In the genomic region with DNA sequence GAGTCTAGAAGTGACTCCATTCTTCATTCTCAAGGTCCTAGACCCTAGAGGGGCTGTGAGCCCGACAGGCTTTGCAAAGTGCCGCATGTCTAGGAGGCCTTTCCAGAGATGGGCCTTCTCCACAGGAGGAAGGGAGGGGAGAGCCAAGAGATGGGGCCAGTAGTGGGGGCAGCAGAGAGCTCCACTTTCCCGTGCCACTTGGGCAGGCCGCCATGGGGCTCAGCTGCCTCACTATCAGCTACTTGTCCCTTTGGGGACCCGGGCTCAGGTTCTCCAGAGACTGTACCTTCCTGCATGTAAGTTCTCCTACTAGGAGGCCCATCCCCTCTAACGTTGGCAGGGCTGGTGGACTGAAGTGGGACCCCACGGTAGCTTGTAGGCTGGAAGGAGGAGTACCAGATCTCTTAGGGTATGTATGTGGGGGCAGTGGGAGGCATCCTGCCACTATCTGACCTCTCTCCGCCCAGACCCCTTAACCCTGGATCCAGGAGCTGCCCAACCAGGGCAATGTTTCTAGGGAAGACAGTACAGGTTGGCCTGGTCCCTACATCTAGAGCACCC, we compare ENCODE assay signal across 9 mouse cellular contexts. TPM values are rescaled to one million over a fixed set of nuclear protein-coding genes. Genes with fewer than 3 reads are reported as not detected.
DNase-seq lines count a peak whose midpoint lies in the region; ATAC-seq lines count a peak whose summit lies in the region.
"Had no signal": no experiment of that assay in that cellular context is flagged by ENCODE, and none has a peak within 500 bp of the region (broad histone marks: within the 10 kb centered on the region; RNA-seq: fewer than 3 reads in every experiment).

No protein-coding gene starts in this region.

- no peak for ATAC-seq in forebrain, embryonic 11.5 days (replicated peaks; ENCODE audit: low FRiP score)
- no peak for ATAC-seq in megakaryocyte, adult 5-6 weeks (ENCODE audit: poor library complexity, severe bottlenecking)
- ATAC-seq in neural tube, embryonic 15.5 days (ENCODE audit: low FRiP score) = no peak

- intact Hi-C loops in gastrocnemius, postnatal 14 days (cut with DNase I; ENCODE audit: low total_unique reads) = no loop called here

- WGBS in forebrain, embryonic 10.5 days = 81% methylated on average over 8 of the region's 8 CpGs
- WGBS in forebrain, embryonic 11.5 days = 78% methylated on average over 8 of the region's 8 CpGs
- WGBS in limb, embryonic 10.5 days = 77% methylated on average over 8 of the region's 8 CpGs
- WGBS in neural tube, embryonic 15.5 days = 72% methylated on average over 8 of the region's 8 CpGs

- no peak overlapping the region for H3K4me2 ChIP-seq in forebrain, embryonic 11.5 days (ENCODE audit: low read depth, low read length, severe bottlenecking)
- peak overlapping the region; percentile 90 for H3K4me2 ChIP-seq in neural tube, embryonic 15.5 days

- H3K9ac ChIP-seq in forebrain, embryonic 11.5 days (ENCODE audit: low read length) = no peak overlapping the region
- no peak overlapping the region for H3K9ac ChIP-seq in neural tube, embryonic 15.5 days (replicated peaks)

- DNase-seq in forebrain, embryonic 10.5 days (ENCODE audit: extremely low spot score, low spot score) = no peak
- DNase-seq in forebrain, embryonic 11.5 days (ENCODE audit: low spot score) = no peak
- DNase-seq in limb, embryonic 10.5 days (ENCODE audit: low spot score) = no peak
- DNase-seq in frontal cortex, postnatal 10 days (ENCODE audit: low spot score in 2 of 2) = no peak
- DNase-seq in gastrocnemius, postnatal 14 days = no peak
- DNase-seq: retina, postnatal 1 day had no signal

- 0 out of 2 replicates have a peak overlapping the region, but pooled peaks have one; percentile 6 for H3K4me3 ChIP-seq in forebrain, embryonic 10.5 days
- no peak overlapping the region for H3K4me3 ChIP-seq in forebrain, embryonic 11.5 days (ENCODE audit: low read depth, low read length)
- peak overlapping the region; percentile 99 for H3K4me3 ChIP-seq in megakaryocyte, embryonic 14.5 days (replicated peaks)
- H3K4me3 ChIP-seq in limb, embryonic 10.5 days = 0 out of 2 replicates have a peak overlapping the region, but pooled peaks have one; percentile 3
- H3K4me3 ChIP-seq in neural tube, embryonic 15.5 days (replicated peaks) = no peak overlapping the region

- peaks cover 28% of the 10 kb centered on the region for H3K36me3 ChIP-seq in forebrain, embryonic 10.5 days (replicated peaks)
- no peaks in the 10 kb centered on the region; the same call in 1 of the 2 replicates for H3K36me3 ChIP-seq in forebrain, embryonic 11.5 days (ENCODE audit: control insufficient read depth, insufficient read depth, low read length)
- peaks cover 38% of the 10 kb centered on the region for H3K36me3 ChIP-seq in megakaryocyte, embryonic 14.5 days (replicated peaks; ENCODE audit: low read length)
- peaks cover 25% of the 10 kb centered on the region for H3K36me3 ChIP-seq in limb, embryonic 10.5 days
- H3K36me3 ChIP-seq in neural tube, embryonic 15.5 days = peaks cover 26% of the 10 kb centered on the region

- H3K27ac ChIP-seq in forebrain, embryonic 10.5 days = no peak overlapping the region
- H3K27ac ChIP-seq in forebrain, embryonic 11.5 days (ENCODE audit: low read depth, low read length) = no peak overlapping the region
- H3K27ac ChIP-seq in limb, embryonic 10.5 days = no peak overlapping the region
- no peak overlapping the region for H3K27ac ChIP-seq in neural tube, embryonic 15.5 days (replicated peaks)

- no peaks in the 10 kb centered on the region for H3K9me3 ChIP-seq in forebrain, embryonic 10.5 days
- no peaks in the 10 kb centered on the region for H3K9me3 ChIP-seq in forebrain, embryonic 11.5 days (ENCODE audit: control insufficient read depth, low read length)
- no peaks in the 10 kb centered on the region for H3K9me3 ChIP-seq in megakaryocyte, embryonic 14.5 days
- H3K9me3 ChIP-seq in limb, embryonic 10.5 days (replicated peaks) = no peaks in the 10 kb centered on the region
- H3K9me3 ChIP-seq in neural tube, embryonic 15.5 days (replicated peaks) = no peaks in the 10 kb centered on the region

- peaks cover 29% of the 10 kb centered on the region for H3K27me3 ChIP-seq in forebrain, embryonic 10.5 days (ENCODE audit: poor library complexity, severe bottlenecking)
- H3K27me3 ChIP-seq in forebrain, embryonic 11.5 days (ENCODE audit: control insufficient read depth, insufficient read depth, low read length) = peaks cover 6% of the 10 kb centered on the region
- no peaks in the 10 kb centered on the region for H3K27me3 ChIP-seq in megakaryocyte, embryonic 14.5 days (replicated peaks)
- H3K27me3 ChIP-seq in limb, embryonic 10.5 days (ENCODE audit: low read depth, poor library complexity, severe bottlenecking) = peaks cover 26% of the 10 kb centered on the region
- H3K27me3 ChIP-seq in neural tube, embryonic 15.5 days (replicated peaks) = peaks cover 12% of the 10 kb centered on the region

- H3K4me1 ChIP-seq in forebrain, embryonic 10.5 days = peaks cover 47% of the 10 kb centered on the region
- peaks cover 10% of the 10 kb centered on the region for H3K4me1 ChIP-seq in forebrain, embryonic 11.5 days (replicated peaks; ENCODE audit: control insufficient read depth, insufficient read depth, low read length)
- peaks cover 72% of the 10 kb centered on the region for H3K4me1 ChIP-seq in megakaryocyte, embryonic 14.5 days
- H3K4me1 ChIP-seq in limb, embryonic 10.5 days = peaks cover 48% of the 10 kb centered on the region
- peaks cover 52% of the 10 kb centered on the region for H3K4me1 ChIP-seq in neural tube, embryonic 15.5 days

RNA-seq across cellular contexts. Expression of gene Slc35c1, which starts 3.3 kb away (rescaled TPM):
- polyA plus RNA-seq in forebrain, embryonic 10.5 days (2016; fragmentation: Nextera tagmentation; extraction: Ambion mirVana) = 14.2 and 14.4 TPM in 2 replicates
- 11.6 and 12.8 TPM in 2 replicates for polyA plus RNA-seq in forebrain, embryonic 11.5 days (2014; fragmentation: Nextera tagmentation; extraction: Ambion mirVana)
- 10.3 and 11.7 TPM in 2 replicates for polyA plus RNA-seq in megakaryocyte, embryonic 14.5 days (2012; ENCODE audit: insufficient read depth, low replicate concordance)
- 82.5 and 84.8 TPM in 2 replicates for total RNA-seq in megakaryocyte, adult 5-6 weeks (2015)
- 28.7 and 42.0 TPM in 2 replicates for total RNA-seq in megakaryocyte, adult 5-6 weeks (2017)
- 11.1 and 11.2 TPM in 2 replicates for polyA plus RNA-seq in limb, embryonic 10.5 days (2016; fragmentation: Nextera tagmentation; extraction: Ambion mirVana)
- 16.6 and 22.1 TPM in 2 replicates for polyA plus RNA-seq in neural tube, embryonic 15.5 days (2015; fragmentation: Nextera tagmentation; extraction: Ambion mirVana)
- total RNA-seq in gastrocnemius, postnatal 14 days (2021) = 1 to 10 TPM; 4.4 to 6.4 TPM

RNA-seq across cellular contexts. Expression of gene Cry2, which starts 23.2 kb away (rescaled TPM):
- polyA plus RNA-seq in forebrain, embryonic 10.5 days (2016; fragmentation: Nextera tagmentation; extraction: Ambion mirVana) = 25.5 and 27.3 TPM in 2 replicates
- 24.0 and 25.5 TPM in 2 replicates for polyA plus RNA-seq in forebrain, embryonic 11.5 days (2014; fragmentation: Nextera tagmentation; extraction: Ambion mirVana)
- polyA plus RNA-seq in megakaryocyte, embryonic 14.5 days (2012; ENCODE audit: insufficient read depth, low replicate concordance) = 4.1 and 10.1 TPM in 2 replicates
- total RNA-seq in megakaryocyte, adult 5-6 weeks (2015) = 3.5 and 4.1 TPM in 2 replicates
- 3.2 and 4.3 TPM in 2 replicates for total RNA-seq in megakaryocyte, adult 5-6 weeks (2017)
- 19.0 and 25.2 TPM in 2 replicates for polyA plus RNA-seq in limb, embryonic 10.5 days (2016; fragmentation: Nextera tagmentation; extraction: Ambion mirVana)
- 43.0 and 46.0 TPM in 2 replicates for polyA plus RNA-seq in neural tube, embryonic 15.5 days (2015; fragmentation: Nextera tagmentation; extraction: Ambion mirVana)
- total RNA-seq in gastrocnemius, postnatal 14 days (2021) = 10 to 100 TPM; 22.7 to 27.3 TPM

RNA-seq across cellular contexts. Expression of gene Mapk8ip1, which starts 56.0 kb away (rescaled TPM):
- polyA plus RNA-seq in forebrain, embryonic 10.5 days (2016; fragmentation: Nextera tagmentation; extraction: Ambion mirVana) = 47.0 and 48.1 TPM in 2 replicates
- polyA plus RNA-seq in forebrain, embryonic 11.5 days (2014; fragmentation: Nextera tagmentation; extraction: Ambion mirVana) = 35.9 and 41.4 TPM in 2 replicates
- polyA plus RNA-seq in megakaryocyte, embryonic 14.5 days (2012; ENCODE audit: insufficient read depth, low replicate concordance) = 0.20 TPM in 1 of 2 replicates, not detected in the other
- not detected in 2 replicates for total RNA-seq in megakaryocyte, adult 5-6 weeks (2015)
- total RNA-seq in megakaryocyte, adult 5-6 weeks (2017) = 0.04 TPM in 1 of 2 replicates, not detected in the other
- polyA plus RNA-seq in limb, embryonic 10.5 days (2016; fragmentation: Nextera tagmentation; extraction: Ambion mirVana) = 28.5 and 36.3 TPM in 2 replicates
- polyA plus RNA-seq in neural tube, embryonic 15.5 days (2015; fragmentation: Nextera tagmentation; extraction: Ambion mirVana) = 134 and 169 TPM in 2 replicates
- total RNA-seq in gastrocnemius, postnatal 14 days (2021) = 10 to 100 TPM; 13.6 to 24.3 TPM

Comparison
In these comparisons a context has a peak if more than half of its experiments do, and no peak if none do; other contexts are left out.
1. H3K4me3 ChIP-seq: peak in forebrain, embryonic 10.5 days (single experiment), megakaryocyte, embryonic 14.5 days (single experiment) and limb, embryonic 10.5 days (single experiment); none in forebrain, embryonic 11.5 days (single experiment) and neural tube, embryonic 15.5 days (single experiment).
2. RNA of gene Mapk8ip1, which starts 56.0 kb away (polyA plus RNA-seq): 134 to 169 TPM in neural tube, embryonic 15.5 days, 47.0 to 48.1 TPM in forebrain, embryonic 10.5 days, 28.5 to 36.3 TPM in limb, embryonic 10.5 days and 35.9 to 41.4 TPM in forebrain, embryonic 11.5 days; 0.20 TPM in megakaryocyte, embryonic 14.5 days; every median in the first group is over 10 times any median in the second.